Mouse (Mus musculus) stomach, postnatal 0 days (tissue): ENCODE measurements around the gene Slc35b3. TPM values are rescaled to one million over a fixed set of nuclear protein-coding genes. Genes with fewer than 3 reads are reported as not detected.

Source experiments
- ATAC-seq: fragments of 200-750 bp; cut with Nextera tagmentation; 2 replicates; pipeline ENCODE4 v1.8.0; 2017; ENCODE audit not compliant: low FRiP score, low TSS enrichment
- DNase-seq: peaks from one replicate; pipeline ENCODE4 v3.0.0-alpha.2; 2016; ENCODE audit warnings: low spot score
- H3K27ac ChIP-seq: fragments of 300-500 bp; sonication (generic); replicated peaks from 2 replicates; pipeline ENCODE4 v1.5.1; 2014; ENCODE audit warnings: mild to moderate bottlenecking, control low read depth
- H3K27me3 ChIP-seq: fragments of 300-500 bp; sonication (generic); 2 replicates; pipeline ENCODE4 v1.6.1; 2014; ENCODE audit warnings: low read length; ENCODE audit not compliant: control insufficient read depth, insufficient read depth
- H3K36me3 ChIP-seq: fragments of 300-500 bp; sonication (generic); 2 replicates; pipeline ENCODE4 v1.6.1; 2014; ENCODE audit warnings: low read length, mixed read lengths; ENCODE audit not compliant: control insufficient read depth, insufficient read depth
- H3K4me1 ChIP-seq: fragments of 300-500 bp; sonication (generic); replicated peaks from 2 replicates; pipeline ENCODE4 v1.6.1; 2014; ENCODE audit warnings: antibody characterized with exemption; ENCODE audit not compliant: control insufficient read depth, insufficient read depth
- H3K4me2 ChIP-seq: fragments of 300-500 bp; sonication (generic); replicated peaks from 2 replicates; pipeline ENCODE4 v1.6.1; 2014; ENCODE audit warnings: low read depth, mild to moderate bottlenecking, control low read depth, moderate library complexity
- H3K4me3 ChIP-seq: fragments of 300-500 bp; sonication (generic); 2 replicates; pipeline ENCODE4 v1.5.1; 2014; ENCODE audit warnings: low read depth, low read length, control low read depth
- H3K9ac ChIP-seq: fragments of 300-500 bp; sonication (generic); 2 replicates; pipeline ENCODE4 v1.6.1; 2014; ENCODE audit warnings: mild to moderate bottlenecking, low read length, control low read depth, mixed read lengths
- H3K9me3 ChIP-seq: fragments of 300-500 bp; sonication (generic); 2 replicates; pipeline ENCODE4 v1.6.1; 2016; ENCODE audit warnings: low read length; ENCODE audit not compliant: control insufficient read depth
- CTCF ChIP-seq: IDR thresholded peaks from 2 replicates; pipeline ENCODE4 v1.5.1; 2016; ENCODE audit warnings: antibody characterized with exemption, low read depth, mild to moderate bottlenecking, moderate library complexity
- EP300 ChIP-seq: optimal IDR thresholded peaks from 2 replicates; pipeline ENCODE3; 2016; ENCODE audit warnings: antibody characterized with exemption
- WGBS: fragments of 180-500 bp; shearing (Covaris S2); extraction: QIAGEN DNeasy Blood & Tissue Kit; methylation state at CpG from one replicate; pipeline ENCODE4 v1.1.7; 2014; 5-methylcytosine and 5-hydroxymethylcytosine counted together
- polyA plus RNA-seq: library from polyadenylated mRNA; unstranded; fragments of >200 nt; fragmentation: Nextera tagmentation; extraction: Ambion mirVana; gene quantifications from 2 replicates; pipeline ENCODE4 v1.2.1, GENCODE M21; 2015

Slc35b3 gene
- polyA plus RNA-seq, 1 experiment from 2014 or later, result 39.4 TPM

GRCm38 (mm10) chr13:38971047-38971446 lies 10.4 kb upstream of the Slc35b3 start:
- Histone ChIP-seq H3K4me3 (no peak overlapping the region), H3K9me3 (no peaks in the 10 kb centered on the region), H3K27me3 (no peaks in the 10 kb centered on the region), H3K9ac (no peak overlapping the region), H3K4me2 (no peak overlapping the region), H3K27ac (no peak overlapping the region), H3K4me1 (no peaks in the 10 kb centered on the region), H3K36me3 (no peaks in the 10 kb centered on the region)
- ATAC-seq, result no peak
- DNase-seq, result no peak
- 78% methylated on average over 4 of the region's 4 CpGs for WGBS
- no peak for TF ChIP-seq CTCF
- no peak for TF ChIP-seq EP300

- no peak for ATAC-seq
- Histone ChIP-seq H3K36me3 (no peaks in the 10 kb centered on the region), H3K9ac (no peak overlapping the region), H3K27me3 (no peaks in the 10 kb centered on the region), H3K4me3 (no peak overlapping the region), H3K9me3 (no peaks in the 10 kb centered on the region), H3K27ac (no peak overlapping the region), H3K4me1 (no peaks in the 10 kb centered on the region), H3K4me2 (no peak overlapping the region)
- 86% methylated on average over 1 of the region's 1 CpGs for WGBS
- no peak for DNase-seq
- no peak for TF ChIP-seq EP300
- TF ChIP-seq CTCF, result no peak
Observed at GRCm38 (mm10) chr13:38967518-38967917, 6.8 kb upstream of the Slc35b3 start.

- H3K36me3 ChIP-seq, result no peaks in the 10 kb centered on the region
- H3K9me3 ChIP-seq, result no peaks in the 10 kb centered on the region
- H3K4me3 ChIP-seq, result no peak overlapping the region
- DNase-seq (no peak), ATAC-seq (no peak)
- no peaks in the 10 kb centered on the region for H3K4me1 ChIP-seq
- no peak overlapping the region for H3K4me2 ChIP-seq
- no peak overlapping the region for H3K9ac ChIP-seq
- WGBS, result 93% methylated on average over 2 of the region's 2 CpGs
- TF ChIP-seq CTCF (peak; percentile 7; the same call in 1 of the 2 replicates), EP300 (no peak)
- no peak overlapping the region for H3K27ac ChIP-seq
- H3K27me3 ChIP-seq, result no peaks in the 10 kb centered on the region
Observed at GRCm38 (mm10) chr13:38966922-38967448, 6.3 kb upstream of the Slc35b3 start.

GRCm38 (mm10) chr13:38962771-38963170 lies 2.1 kb upstream of the Slc35b3 start:
- 60% methylated on average over 2 of the region's 2 CpGs for WGBS

GRCm38 (mm10) chr13:38958037-38958436 lies 2.6 kb downstream of the Slc35b3 start:
- DNase-seq (no peak), ATAC-seq (peak; percentile 21; the same call in 1 of the 2 replicates)
- Histone ChIP-seq H3K4me2 (0 out of 2 replicates have a peak overlapping the region, but pooled peaks have one; percentile 11), H3K9me3 (no peaks in the 10 kb centered on the region), H3K4me1 (no peaks in the 10 kb centered on the region), H3K36me3 (peaks cover 6% of the 10 kb centered on the region; the same call in 1 of the 2 replicates), H3K27me3 (no peaks in the 10 kb centered on the region), H3K4me3 (no peak overlapping the region), H3K9ac (no peak overlapping the region), H3K27ac (peak overlapping the region; percentile 31; the same call in 1 of the 2 replicates)
- 46% methylated on average over 5 of the region's 5 CpGs for WGBS
- TF ChIP-seq EP300, result no peak

More at GRCm38 (mm10) chr13:38962771-38963170, 2.1 kb upstream of the Slc35b3 start:
- TF ChIP-seq CTCF (no peak), EP300 (no peak)
- no peak overlapping the region for H3K27ac ChIP-seq
- no peak overlapping the region for H3K4me3 ChIP-seq
- DNase-seq (no peak), ATAC-seq (no peak)
- H3K4me1 ChIP-seq, result no peaks in the 10 kb centered on the region
- no peaks in the 10 kb centered on the region for H3K27me3 ChIP-seq
- no peak overlapping the region for H3K4me2 ChIP-seq
- H3K36me3 ChIP-seq, result no peaks in the 10 kb centered on the region
- no peak overlapping the region for H3K9ac ChIP-seq
- H3K9me3 ChIP-seq, result no peaks in the 10 kb centered on the region

GRCm38 (mm10) chr13:38946296-38947012 lies 14.2 kb downstream of the Slc35b3 start:
- Histone ChIP-seq H3K4me3 (no peak overlapping the region), H3K9me3 (no peaks in the 10 kb centered on the region), H3K9ac (no peak overlapping the region), H3K27me3 (no peaks in the 10 kb centered on the region), H3K27ac (peak overlapping the region; percentile 49; the same call in 1 of the 2 replicates), H3K4me2 (no peak overlapping the region), H3K4me1 (no peaks in the 10 kb centered on the region), H3K36me3 (peaks cover 9% of the 10 kb centered on the region)
- WGBS, result 73% methylated on average over 3 of the region's 3 CpGs
- ATAC-seq, result peak; percentile 84
- TF ChIP-seq CTCF (no peak), EP300 (no peak)
- no peak for DNase-seq
